Mouse (Mus musculus) forelimb bud, embryonic 11.5 days (tissue): ENCODE measurements around the gene Hist1h4n.
A peak's percentile ranks its signal among the peaks of the same experiment; 100 is the strongest.

Experiments
- DNase-seq: peaks from one replicate; pipeline ENCODE4 v3.0.0-alpha.2; 2012; ENCODE audit warnings: low read depth, low spot score

Hist1h4n gene

GRCm38 (mm10) chr13:21795584-21795983, 36.4 kb downstream of the Hist1h4n start:
- no peak for DNase-seq

- no peak for DNase-seq
These were observed 41.3 kb downstream of the Hist1h4n start for GRCm38 (mm10) chr13:21790601-21791283.

- no peak for DNase-seq
These were observed 42.1 kb downstream of the Hist1h4n start for GRCm38 (mm10) chr13:21789925-21790324.

- no peak for DNase-seq
These were observed 44.0 kb downstream of the Hist1h4n start for GRCm38 (mm10) chr13:21787760-21788593.

GRCm38 (mm10) chr13:21786899-21787629, 44.9 kb downstream of the Hist1h4n start, which contains the start of the genes Hist1h2an and Hist1h2bp:
Hist1h2an (minus strand) TSS chr13:21787218.
Hist1h2bp (plus strand) TSS chr13:21787461.
- peak; percentile 98 for DNase-seq

GRCm38 (mm10) chr13:21786189-21786898, 45.7 kb downstream of the Hist1h4n start:
- DNase-seq = peak; percentile 61

GRCm38 (mm10) chr13:21784311-21784710, 47.7 kb downstream of the Hist1h4n start:
- no peak for DNase-seq

- no peak for DNase-seq
These were observed 48.2 kb downstream of the Hist1h4n start for GRCm38 (mm10) chr13:21783734-21784161.

- peak; percentile 93 for DNase-seq
These were observed 48.8 kb downstream of the Hist1h4n start, which contains the start of gene Hist1h3i for GRCm38 (mm10) chr13:21783255-21783617. Hist1h3i (minus strand) TSS chr13:21783370.

- peak; percentile 67 for DNase-seq
These were observed 49.4 kb downstream of the Hist1h4n start for GRCm38 (mm10) chr13:21782361-21783254.
